Mouse (Mus musculus) limb, embryonic 14.5 days (tissue): ENCODE measurements around the gene Vamp8. TPM values are rescaled to one million over a fixed set of nuclear protein-coding genes. Genes with fewer than 3 reads are reported as not detected.

ENCODE experiments used
- ATAC-seq: fragments of 200-750 bp; cut with Nextera tagmentation; 2 replicates; pipeline ENCODE4 v1.8.0; 2017; ENCODE audit warnings: low read depth, moderate number of reproducible peaks, moderate TSS enrichment; ENCODE audit not compliant: low FRiP score
- DNase-seq: peaks from one replicate; pipeline ENCODE4 v3.0.0-alpha.2; 2015; ENCODE audit warnings: low spot score
- H3K27ac ChIP-seq: fragments of 300-500 bp; sonication (generic); replicated peaks from 2 replicates; pipeline ENCODE4 v1.5.1; 2014; ENCODE audit warnings: low read depth, mild to moderate bottlenecking, low read length, moderate library complexity, mixed read lengths
- H3K27me3 ChIP-seq: fragments of 300-500 bp; sonication (generic); 2 replicates; pipeline ENCODE4 v1.6.1; 2014; ENCODE audit warnings: low read length, mixed read lengths; ENCODE audit not compliant: control insufficient read depth, insufficient read depth
- H3K36me3 ChIP-seq: fragments of 300-500 bp; sonication (generic); 2 replicates; pipeline ENCODE4 v1.6.1; 2014; ENCODE audit warnings: mild to moderate bottlenecking, low read length, moderate library complexity, mixed read lengths; ENCODE audit not compliant: control insufficient read depth, insufficient read depth
- H3K4me1 ChIP-seq: fragments of 300-500 bp; sonication (generic); 2 replicates; pipeline ENCODE4 v1.6.1; 2014; ENCODE audit warnings: antibody characterized with exemption, low read length, mixed read lengths; ENCODE audit not compliant: control insufficient read depth, insufficient read depth
- H3K4me2 ChIP-seq: fragments of 300-500 bp; sonication (generic); replicated peaks from 2 replicates; pipeline ENCODE4 v1.6.1; 2014; ENCODE audit warnings: low read depth, mild to moderate bottlenecking, low read length, moderate library complexity; ENCODE audit not compliant: severe bottlenecking
- H3K4me3 ChIP-seq: fragments of 300-500 bp; sonication (generic); replicated peaks from 2 replicates; pipeline ENCODE4 v1.5.1; 2014; ENCODE audit warnings: low read length
- H3K9ac ChIP-seq: fragments of 300-500 bp; sonication (generic); 2 replicates; pipeline ENCODE4 v1.6.1; 2014; ENCODE audit warnings: mild to moderate bottlenecking, low read depth, low read length, moderate library complexity; ENCODE audit not compliant: severe bottlenecking
- H3K9me3 ChIP-seq: fragments of 300-500 bp; sonication (generic); 2 replicates; pipeline ENCODE4 v1.6.1; 2016; ENCODE audit warnings: low read length; ENCODE audit not compliant: control insufficient read depth
- POLR2A ChIP-seq: fragments of 200-500 bp; IDR thresholded peaks from 2 replicates; pipeline ENCODE4 v1.8.0; 2012; ENCODE audit warnings: inconsistent platforms, mild to moderate bottlenecking, moderate library complexity, borderline replicate concordance; ENCODE audit not compliant: insufficient read depth, insufficient read length; ENCODE audit errors: extremely low read depth
- WGBS: fragments of 180-500 bp; shearing (Covaris S2); extraction: QIAGEN DNeasy Blood & Tissue Kit; methylation state at CpG from one replicate; pipeline ENCODE4 v1.1.7; 2014; 5-methylcytosine and 5-hydroxymethylcytosine counted together
- polyA plus RNA-seq, 2 experiments: library from polyadenylated mRNA; depleted of rRNA in 1 of 2; stranded (reverse) in 1 of 2; unstranded in 1 of 2; fragments of >200 nt; fragmentation: Nextera tagmentation in 1 of 2; extraction: Ambion mirVana in 1 of 2; gene quantifications; 2 replicates each; pipeline versions ENCODE4 v1.2.1 to v1.2.3; 2012 to 2014

Vamp8 gene
- polyA plus RNA-seq, 2 experiments = 125 to 173 TPM

GRCm38 (mm10) chr6:72399967-72400366, 9.5 kb upstream of the Vamp8 start:
- 46% methylated on average over 2 of the region's 2 CpGs for WGBS
- H3K27ac ChIP-seq = no peak overlapping the region
- TF ChIP-seq POLR2A = no peak
- DNase-seq = no peak
- no peak for ATAC-seq
- H3K9me3 ChIP-seq = no peaks in the 10 kb centered on the region
- no peaks in the 10 kb centered on the region for H3K27me3 ChIP-seq
- H3K36me3 ChIP-seq = no peaks in the 10 kb centered on the region
- no peaks in the 10 kb centered on the region for H3K4me1 ChIP-seq
- no peak overlapping the region for H3K4me3 ChIP-seq
- H3K4me2 ChIP-seq = no peak overlapping the region
- H3K9ac ChIP-seq = no peak overlapping the region

GRCm38 (mm10) chr6:72396837-72397251, 6.3 kb upstream of the Vamp8 start:
- TF ChIP-seq POLR2A = no peak
- Histone ChIP-seq H3K4me3 (no peak overlapping the region), H3K36me3 (no peaks in the 10 kb centered on the region), H3K27ac (no peak overlapping the region), H3K9ac (no peak overlapping the region), H3K4me2 (no peak overlapping the region), H3K27me3 (no peaks in the 10 kb centered on the region), H3K4me1 (no peaks in the 10 kb centered on the region), H3K9me3 (no peaks in the 10 kb centered on the region)
- ATAC-seq (no peak), DNase-seq (no peak)
- WGBS = 77% methylated on average over 10 of the region's 10 CpGs

GRCm38 (mm10) chr6:72392341-72392740, 1.8 kb upstream of the Vamp8 start:
- H3K36me3 ChIP-seq = no peaks in the 10 kb centered on the region
- ATAC-seq = no peak
- H3K4me3 ChIP-seq = no peak overlapping the region
- no peak overlapping the region for H3K9ac ChIP-seq
- H3K4me2 ChIP-seq = no peak overlapping the region
- H3K4me1 ChIP-seq = peaks cover 27% of the 10 kb centered on the region
- no peaks in the 10 kb centered on the region for H3K9me3 ChIP-seq
- no peak overlapping the region for H3K27ac ChIP-seq
- no peak for TF ChIP-seq POLR2A
- 90% methylated on average over 5 of the region's 5 CpGs for WGBS
- DNase-seq = no peak
- H3K27me3 ChIP-seq = no peaks in the 10 kb centered on the region

GRCm38 (mm10) chr6:72390795-72391521, 455 bp upstream of the Vamp8 start:
- DNase-seq (no peak), ATAC-seq (no peak)
- 17% methylated on average over 12 of the region's 12 CpGs for WGBS
- Histone ChIP-seq H3K27me3 (no peaks in the 10 kb centered on the region), H3K4me2 (peak overlapping the region; percentile 79), H3K4me3 (peak overlapping the region; percentile 58), H3K4me1 (peaks cover 27% of the 10 kb centered on the region), H3K9ac (peak overlapping the region; percentile 75), H3K9me3 (no peaks in the 10 kb centered on the region), H3K27ac (peak overlapping the region; percentile 94), H3K36me3 (peaks cover 9% of the 10 kb centered on the region)
- TF ChIP-seq POLR2A = no peak

- DNase-seq (peak; percentile 28), ATAC-seq (peak; percentile 21)
- Histone ChIP-seq H3K4me2 (peak overlapping the region; percentile 79), H3K9me3 (no peaks in the 10 kb centered on the region), H3K9ac (peak overlapping the region; percentile 75), H3K27me3 (no peaks in the 10 kb centered on the region), H3K4me1 (peaks cover 27% of the 10 kb centered on the region), H3K4me3 (peak overlapping the region; percentile 58), H3K36me3 (peaks cover 23% of the 10 kb centered on the region), H3K27ac (peak overlapping the region; percentile 94)
- TF ChIP-seq POLR2A = no peak
- 11% methylated on average over 13 of the region's 13 CpGs for WGBS
Measured at GRCm38 (mm10) chr6:72389471-72389940, 997 bp downstream of the Vamp8 start.
